Mouse (Mus musculus) NIH3T3 (cell line): ENCODE measurements around the gene Gm27179.
"Not testable (repeated sequence)": the region's sequence is repeated elsewhere in the genome, so short reads cannot be mapped to it uniquely, and the experiment has no call there.

Experiments
- DNase-seq: peaks from one replicate; pipeline ENCODE4 v3.0.0-alpha.2; 2012; ENCODE audit warnings: low read depth

Gene Gm27179

DNA sequence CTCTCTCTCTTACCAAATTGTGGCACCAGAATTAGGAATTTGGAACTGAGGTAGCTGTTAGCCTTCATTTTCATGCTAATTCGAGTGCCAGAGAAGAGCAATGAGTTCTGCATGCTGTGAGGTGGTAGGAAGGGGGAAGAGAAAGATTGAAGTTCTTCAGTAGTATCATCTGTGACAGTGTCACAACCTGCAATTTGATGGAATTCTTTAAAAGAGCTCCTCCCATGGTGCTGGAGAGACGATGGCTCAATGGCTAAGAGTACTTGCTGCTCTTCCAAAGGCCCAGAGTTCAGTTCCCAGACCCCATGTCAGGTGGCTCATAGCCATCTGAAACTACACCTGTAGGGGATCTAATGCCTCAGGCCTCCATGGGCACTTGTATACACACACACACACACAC is at the start of gene Gm27179:
Gm27179 (minus strand) TSS at position 101 of the 400 bp plus-strand sequence.
- not testable (repeated sequence) for DNase-seq

DNA sequence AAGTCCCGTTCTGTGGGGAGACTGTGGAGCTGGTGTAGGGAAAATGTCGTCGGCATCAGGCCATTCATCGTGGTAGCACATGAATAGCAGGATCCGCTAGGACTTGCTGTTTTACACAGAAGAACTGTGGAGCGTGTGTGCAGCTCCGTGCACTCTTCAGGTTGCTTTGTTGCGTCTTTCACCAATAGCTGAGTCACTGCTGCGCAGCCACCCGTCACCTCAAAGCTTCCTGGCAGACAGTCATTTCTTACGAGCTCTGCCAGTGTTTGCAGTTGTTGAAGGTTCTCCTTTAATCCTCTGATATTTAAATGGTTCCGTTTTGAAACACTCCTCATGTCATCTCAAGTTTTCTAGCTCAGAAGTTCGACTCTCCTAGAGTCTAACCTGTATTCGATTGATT is 45.2 kb upstream of the Gm27179 start:
- DNase-seq = not testable (repeated sequence)

DNA sequence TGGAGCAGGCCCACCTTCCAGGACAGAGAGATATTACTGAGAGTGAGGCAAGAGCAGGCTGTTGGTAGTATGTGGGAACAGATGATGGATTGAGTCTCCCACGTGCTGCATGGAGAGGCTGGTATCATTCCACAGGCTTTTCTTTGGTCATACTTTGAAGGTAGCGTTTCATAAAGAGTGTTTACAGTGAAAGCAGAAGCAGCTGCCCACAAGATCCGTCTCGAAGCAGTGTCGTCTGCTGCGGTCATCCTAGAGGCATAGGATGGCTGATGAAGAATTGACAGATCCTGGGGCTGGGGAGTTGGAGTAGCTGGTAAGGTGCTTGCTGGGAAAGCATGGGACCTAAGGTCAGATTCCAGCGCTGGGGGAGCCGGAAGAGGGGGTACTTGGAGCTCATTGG is 44.5 kb upstream of the Gm27179 start:
- not testable (repeated sequence) for DNase-seq

DNA sequence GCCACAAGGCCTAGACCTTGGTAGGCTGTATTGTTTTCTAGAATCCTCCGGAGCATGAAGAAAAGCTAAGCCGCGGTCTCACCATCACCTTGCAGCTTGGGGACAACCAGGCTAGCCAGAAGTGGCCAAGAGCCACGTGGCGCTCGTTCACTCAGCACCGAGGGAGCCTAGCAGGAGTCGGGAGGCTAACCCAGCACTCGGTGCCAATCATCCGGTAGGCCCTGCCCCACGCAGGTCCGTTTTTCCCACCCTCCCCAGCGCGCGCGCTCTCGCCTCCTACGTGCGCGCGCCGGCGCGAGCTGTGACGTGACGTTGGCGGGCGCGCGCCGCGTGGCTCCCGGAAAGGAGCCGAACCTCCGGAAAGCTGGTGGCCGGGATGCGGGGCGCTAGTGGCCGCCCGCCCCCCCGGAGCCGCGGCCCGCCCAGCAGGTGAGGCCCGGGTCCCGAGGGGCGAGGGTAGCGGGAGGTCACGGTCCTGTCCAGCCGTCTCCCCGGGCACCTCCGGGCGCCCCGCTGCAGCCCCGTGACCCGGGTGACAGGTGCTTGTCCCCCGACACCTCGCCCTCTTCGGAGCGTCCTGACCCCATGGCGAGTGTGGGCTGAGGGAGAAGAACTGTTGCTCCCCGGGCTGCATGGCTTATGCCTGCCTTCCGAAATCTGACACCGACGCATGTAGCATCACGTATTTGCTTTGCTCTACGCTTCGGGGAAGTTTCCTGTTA is 42.9 kb upstream of the Gm27179 start, which contains the start of gene Entpd4b:
Entpd4b (plus strand) TSS at position 315 of the 722 bp plus-strand sequence.
- not testable (repeated sequence) for DNase-seq

DNA sequence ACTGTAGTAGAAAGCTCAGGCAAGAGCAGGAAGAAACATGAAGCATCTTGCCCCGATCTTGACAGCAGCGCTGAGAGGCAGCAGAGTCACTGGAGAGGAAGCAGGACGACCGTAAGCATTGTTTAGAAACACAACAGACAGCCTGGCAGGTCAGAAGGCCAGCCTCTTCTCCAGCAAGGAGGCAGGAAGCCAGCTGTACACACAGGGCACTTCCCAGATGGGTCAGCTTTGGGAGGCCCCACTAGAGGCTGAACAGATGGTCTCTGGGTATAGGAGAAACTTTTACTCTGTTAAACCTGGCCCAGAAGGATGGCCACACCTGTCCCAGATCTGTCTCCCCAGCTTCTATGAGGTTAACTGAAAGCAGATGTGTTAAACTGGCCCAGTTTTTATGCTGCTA is 35.0 kb upstream of the Gm27179 start:
- DNase-seq = not testable (repeated sequence)

DNA sequence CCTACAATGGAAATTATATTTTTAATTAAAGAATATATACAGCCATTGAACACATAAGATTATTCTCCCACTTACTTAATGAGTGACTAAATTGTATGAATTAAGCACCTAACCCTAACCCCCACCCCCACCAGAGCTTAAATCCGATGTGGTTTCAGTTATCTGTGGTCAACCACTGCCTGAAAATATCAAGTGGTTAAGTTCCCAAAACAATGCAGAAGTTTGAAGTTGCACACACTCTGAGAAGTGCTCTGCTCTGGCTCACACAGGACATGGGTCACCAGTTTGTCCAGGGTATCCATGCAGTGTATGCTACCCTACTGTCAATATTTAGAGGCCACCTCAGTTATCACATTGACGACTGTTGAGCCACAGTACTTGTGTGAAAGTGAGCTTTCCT is 32.7 kb upstream of the Gm27179 start:
- not testable (repeated sequence) for DNase-seq

DNA sequence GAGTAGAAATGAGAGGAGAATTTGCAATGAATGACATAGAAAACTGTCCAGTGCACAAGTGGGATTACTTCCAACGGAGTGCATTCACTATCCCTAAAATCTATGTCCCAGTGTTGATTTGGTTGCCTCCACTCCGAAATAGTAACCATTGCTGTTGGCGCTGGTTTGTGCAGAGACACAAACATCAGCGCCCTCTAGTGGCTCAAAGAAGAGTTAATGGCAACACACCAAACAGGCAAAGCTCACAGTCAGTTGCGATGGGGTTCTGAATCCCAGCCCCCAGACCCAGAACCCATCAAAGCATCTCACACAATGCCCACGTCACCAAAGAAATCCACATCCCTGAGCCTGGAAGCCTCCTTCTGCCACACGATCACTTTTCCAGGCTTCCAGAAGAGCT is 31.7 kb upstream of the Gm27179 start:
- DNase-seq = not testable (repeated sequence)

DNA sequence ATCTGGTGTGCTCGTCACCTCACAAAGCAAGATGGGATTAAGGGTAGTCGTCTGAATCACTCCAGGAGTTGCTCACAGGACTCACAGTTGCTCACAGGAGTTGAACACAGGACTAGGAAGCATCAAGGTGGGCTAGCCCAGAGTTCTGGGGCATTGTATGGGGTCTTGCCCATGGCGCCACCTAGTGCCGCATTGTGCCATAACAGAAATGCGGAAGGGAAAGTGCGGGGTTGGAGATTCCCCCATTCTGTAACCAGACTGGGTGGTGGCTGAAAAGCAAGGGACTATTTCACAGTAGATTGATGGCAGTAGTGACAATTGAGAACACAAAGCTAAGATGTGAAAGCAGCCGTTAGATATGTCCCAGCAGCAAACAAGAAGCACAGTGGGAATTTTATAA is 30.3 kb upstream of the Gm27179 start:
- DNase-seq = not testable (repeated sequence)

DNA sequence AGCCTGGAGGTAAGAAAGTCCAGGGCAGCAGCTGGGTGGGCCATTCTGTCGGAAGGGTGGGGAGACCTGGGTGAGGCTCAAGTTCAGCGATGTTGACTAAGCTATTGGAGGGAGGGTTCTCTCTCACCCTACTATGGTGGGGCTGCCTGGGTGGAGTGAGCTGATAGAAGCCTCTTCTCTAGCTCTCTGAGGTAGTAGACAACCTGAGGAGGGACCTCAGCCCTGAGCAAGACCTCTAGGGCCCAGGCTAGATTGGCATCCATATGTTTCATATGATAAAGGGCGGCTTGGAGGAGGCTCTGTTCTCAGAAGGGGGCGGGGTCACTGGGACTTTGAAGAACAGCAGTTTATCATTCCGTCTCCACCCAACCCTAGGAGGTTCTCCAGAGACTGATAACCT is 27.8 kb upstream of the Gm27179 start:
- not testable (repeated sequence) for DNase-seq

DNA sequence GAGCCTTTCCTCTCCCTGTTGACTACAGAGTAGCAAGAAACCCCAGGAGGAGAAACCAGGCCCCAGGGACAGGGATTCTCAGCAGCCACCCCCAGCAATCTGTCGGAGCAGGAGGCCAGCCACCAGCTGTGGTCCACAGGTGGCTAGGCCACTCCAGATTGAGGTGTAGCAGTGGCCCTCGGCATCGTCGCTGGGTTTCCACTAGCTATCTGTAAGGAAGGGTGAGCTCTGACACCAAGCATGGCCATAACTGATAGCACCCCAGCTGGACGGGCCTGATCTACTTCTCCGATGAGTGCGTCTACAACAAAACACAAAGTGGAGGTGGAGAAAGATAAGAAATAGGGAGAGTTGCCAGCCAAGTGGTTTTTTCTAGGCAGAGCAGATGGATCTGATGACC is 24.2 kb upstream of the Gm27179 start:
- not testable (repeated sequence) for DNase-seq

DNA sequence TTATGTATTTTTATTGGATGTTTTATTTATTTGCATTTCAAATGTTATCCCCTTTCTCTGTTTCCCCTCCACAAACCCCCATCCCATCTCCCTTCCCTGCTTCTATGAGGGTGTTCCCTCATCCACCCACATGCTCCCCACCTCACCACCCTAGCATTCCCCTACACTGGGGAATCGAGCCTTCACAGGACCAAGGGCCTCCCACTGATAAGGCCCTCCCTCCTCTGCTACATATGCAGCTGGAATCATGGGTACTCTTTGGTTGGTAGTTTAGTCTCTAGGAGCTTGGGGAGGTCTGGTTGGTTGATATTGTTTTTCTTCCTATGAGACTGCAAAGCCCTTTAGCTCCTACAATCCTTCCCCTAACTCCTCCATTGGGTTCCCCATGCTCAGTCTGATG is 13.9 kb upstream of the Gm27179 start:
- DNase-seq = not testable (repeated sequence)

DNA sequence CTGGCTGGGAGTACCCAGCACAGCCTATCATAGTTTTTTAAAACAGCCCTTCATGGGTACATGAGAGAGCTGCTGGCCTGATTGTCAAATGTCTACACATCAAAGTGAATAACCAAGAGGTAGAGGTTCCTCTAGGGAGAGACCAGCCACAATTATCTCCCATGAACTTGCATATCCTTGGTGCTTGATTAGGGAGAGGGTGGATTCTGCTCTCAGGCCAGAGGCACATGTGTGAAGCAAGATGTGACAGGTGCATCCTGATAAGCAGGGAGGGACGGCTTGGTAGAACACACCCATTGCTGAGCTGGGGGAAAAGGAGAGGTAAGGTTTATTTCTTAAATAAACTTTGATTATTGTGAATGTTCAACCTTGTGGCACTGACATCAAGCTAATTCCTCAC is 10.7 kb upstream of the Gm27179 start:
- not testable (repeated sequence) for DNase-seq

DNA sequence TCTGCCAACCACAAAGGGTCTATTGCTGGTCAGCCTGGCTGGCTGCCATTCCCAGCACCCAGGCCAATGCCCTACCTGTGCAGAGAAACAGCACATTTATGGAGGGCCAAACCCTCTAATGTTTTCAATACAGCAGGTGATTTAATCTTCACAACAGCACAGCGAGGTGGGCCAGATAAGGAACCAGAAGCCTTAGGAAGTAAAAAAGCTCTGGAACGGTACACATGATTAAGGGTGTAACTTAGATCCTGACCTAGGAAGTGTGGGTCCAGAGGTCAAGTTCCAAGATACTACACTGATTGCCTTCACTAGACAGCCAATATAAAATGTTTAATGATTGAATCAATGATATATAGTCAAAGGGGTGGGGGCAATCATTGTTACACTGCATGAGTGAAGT is 8.5 kb upstream of the Gm27179 start:
- not testable (repeated sequence) for DNase-seq

DNA sequence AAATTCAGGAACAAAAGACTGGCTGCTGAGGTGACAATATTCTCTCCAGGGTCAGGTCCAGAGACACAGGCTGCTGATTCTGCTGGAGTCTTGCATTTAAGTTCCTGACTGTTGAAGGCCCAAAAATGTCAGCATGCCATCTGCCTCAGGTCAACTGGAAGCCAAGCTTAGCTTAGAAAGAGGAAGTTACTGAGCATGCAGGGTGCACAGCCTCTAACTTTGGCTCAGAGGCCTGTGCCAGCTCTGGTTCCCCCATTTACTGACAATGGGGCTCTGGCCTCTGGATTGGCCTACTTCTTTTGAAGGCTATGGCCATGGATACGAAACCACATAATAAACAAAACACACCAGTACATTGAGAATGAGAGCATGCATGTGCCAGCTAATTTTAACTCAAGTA is 5.3 kb downstream of the Gm27179 start:
- not testable (repeated sequence) for DNase-seq

DNA sequence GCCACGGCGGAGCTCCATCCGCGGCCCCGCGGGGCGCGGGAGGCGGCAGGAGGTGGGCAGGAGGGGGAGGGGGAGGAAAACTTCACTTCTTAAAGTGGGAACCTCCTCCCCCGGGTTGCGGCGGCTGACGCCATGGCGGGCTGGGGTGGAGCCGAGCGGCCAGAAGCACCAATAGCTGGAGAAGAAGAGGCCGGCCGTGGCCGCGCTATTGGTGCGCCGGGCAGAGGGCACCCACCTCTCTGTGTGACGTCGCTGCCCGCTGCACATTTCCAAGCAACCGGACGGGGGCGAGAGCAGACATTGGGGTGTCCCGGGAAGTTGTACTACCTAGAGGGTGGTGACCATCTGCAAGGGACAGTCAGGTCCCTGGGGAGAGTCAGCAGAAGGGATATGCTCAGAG is 9.2 kb downstream of the Gm27179 start, which contains the start of gene Gm16867:
Gm16867 (minus strand) TSS at position 189 of the 400 bp plus-strand sequence.
- not testable (repeated sequence) for DNase-seq

DNA sequence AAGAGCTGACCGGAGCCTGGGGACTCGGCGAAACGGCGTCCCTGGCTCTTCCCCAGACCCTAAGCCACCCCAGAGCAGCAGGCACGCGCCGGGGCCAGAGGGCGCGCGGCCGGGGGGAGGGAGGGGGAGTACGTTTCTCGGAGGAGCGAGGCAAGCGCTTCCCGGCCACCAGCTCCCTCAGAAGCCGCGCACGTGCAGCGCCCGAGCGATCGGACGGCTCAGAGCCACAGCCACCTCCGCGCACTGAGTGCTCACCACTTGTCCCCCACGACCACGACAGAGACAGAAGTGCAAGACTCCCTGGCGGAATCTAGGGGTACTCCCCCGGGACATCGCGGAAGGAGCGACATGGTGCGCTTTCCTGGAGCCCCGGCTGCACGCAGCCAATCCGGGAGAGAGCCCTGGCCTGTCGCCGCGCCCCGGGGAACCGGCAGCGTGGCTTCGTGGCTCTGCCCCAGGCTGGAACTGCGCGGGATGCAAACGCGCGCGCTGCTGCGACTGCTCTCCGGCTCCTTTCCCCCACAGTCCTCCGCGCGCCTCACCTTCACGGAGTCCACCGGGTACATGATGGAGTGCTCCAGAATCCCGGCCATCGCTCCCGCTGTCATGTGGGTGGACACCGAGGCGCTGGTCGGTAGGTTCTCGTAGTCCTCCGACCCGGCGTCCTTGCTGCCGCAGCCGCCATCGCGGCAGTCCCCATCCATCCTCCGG is 9.8 kb downstream of the Gm27179 start:
- DNase-seq = not testable (repeated sequence)

DNA sequence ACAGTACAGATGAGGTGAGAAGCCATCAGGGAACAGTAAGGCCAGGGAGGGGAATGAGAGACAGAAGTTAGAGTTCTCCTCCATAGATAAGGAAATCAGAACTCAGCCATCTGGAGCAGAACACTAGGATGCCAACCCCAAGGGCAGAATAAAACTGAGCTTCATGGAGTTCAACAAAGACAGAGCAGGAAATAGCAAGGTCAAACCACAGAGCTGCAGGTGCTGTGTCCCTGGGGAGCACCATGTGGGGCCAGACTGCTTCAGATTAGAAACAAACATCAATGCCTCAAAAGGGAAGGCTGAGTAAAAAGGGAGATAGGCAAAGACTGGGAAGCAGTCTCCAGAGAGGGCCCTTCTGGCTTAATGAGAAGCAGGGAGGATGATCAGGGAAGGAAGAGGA is 16.1 kb downstream of the Gm27179 start:
- not testable (repeated sequence) for DNase-seq

DNA sequence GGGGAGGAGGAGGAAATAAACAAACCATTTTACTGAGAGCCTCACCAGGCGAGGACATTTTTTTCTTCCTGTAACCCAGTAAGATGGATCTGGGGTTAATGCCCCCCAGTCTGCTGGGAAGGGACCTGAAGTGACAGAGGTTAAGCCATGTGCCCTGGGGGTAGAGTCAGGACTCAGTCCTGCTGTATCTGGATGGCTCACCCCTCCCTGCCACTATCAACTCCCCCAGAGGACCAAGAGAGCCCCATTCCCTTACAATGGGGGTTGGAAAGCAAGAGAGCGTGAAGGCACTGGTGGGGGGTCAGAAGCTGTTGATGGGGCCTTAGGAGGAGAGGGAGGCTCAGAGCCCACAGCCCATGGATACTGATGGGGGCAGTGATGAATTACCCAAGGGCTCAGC is 17.4 kb downstream of the Gm27179 start:
- DNase-seq = not testable (repeated sequence)

DNA sequence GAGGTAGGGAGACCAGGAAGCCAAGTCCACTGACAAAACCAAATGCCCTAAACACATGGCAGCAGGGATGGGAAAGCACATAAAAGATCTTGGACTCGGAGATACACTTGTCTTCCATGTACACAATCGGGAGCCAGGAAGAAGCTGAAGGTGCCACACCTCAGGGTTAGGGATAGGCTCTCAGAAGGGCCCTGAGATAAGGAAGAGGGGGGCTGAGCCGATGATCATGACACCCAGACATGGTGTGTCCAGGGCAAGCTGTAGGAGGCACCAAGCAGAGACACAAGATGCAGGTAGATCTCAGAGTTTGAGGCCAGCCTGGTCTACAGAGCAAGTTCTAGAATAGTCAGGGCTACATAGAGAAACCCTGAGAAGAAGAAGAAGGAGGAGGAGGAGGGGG is 17.8 kb downstream of the Gm27179 start:
- not testable (repeated sequence) for DNase-seq

DNA sequence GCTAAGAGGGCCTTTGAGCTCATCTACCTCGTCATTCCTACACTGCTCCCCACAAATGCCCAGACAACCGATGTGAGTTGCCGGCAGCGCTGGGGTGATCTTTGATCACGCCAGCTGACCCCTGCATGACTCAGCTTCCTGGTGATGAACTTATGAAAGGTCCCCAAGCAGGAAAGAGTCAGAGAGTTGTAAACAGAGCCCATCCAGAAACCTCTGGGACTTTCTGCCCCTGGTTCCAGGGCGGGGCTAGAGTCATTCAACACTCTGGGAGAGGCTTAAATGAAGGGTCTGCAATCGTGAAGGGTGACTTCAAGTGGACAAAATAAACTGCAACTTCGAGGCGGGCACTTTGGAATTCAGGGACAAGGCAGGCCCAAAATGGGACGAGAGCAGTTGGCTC is 24.3 kb downstream of the Gm27179 start:
- not testable (repeated sequence) for DNase-seq

DNA sequence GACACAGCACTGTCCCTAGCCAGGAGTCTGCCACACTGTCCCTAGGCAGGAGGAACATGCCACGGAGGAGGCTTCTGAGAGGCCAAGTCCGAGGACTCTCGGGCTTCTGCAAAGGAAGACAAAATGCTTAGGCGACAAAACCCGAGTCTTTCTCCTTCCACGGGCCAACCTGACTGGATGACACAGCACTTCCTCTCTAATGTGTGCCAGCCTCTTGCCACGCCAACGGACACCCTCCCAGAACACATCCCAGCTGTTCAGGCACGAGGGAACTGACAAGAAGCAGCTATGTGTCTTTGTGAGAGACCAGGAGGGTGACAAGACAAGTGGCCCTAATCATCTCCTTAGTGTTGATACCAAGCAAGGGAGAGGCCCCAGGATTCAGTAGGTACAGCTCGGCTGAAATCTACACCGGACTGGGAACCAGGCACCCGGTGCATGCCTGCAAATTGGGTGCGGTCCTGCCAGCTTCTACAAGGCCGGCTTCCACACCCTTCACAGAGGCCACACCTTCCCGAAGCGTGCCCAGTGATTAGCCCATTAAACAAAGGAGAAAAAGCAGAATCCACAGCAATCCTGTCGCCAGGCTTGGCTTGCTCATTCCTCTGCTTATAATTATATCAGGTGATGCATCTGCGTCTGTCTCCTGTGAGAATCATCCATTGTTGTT is 26.7 kb downstream of the Gm27179 start:
- not testable (repeated sequence) for DNase-seq

DNA sequence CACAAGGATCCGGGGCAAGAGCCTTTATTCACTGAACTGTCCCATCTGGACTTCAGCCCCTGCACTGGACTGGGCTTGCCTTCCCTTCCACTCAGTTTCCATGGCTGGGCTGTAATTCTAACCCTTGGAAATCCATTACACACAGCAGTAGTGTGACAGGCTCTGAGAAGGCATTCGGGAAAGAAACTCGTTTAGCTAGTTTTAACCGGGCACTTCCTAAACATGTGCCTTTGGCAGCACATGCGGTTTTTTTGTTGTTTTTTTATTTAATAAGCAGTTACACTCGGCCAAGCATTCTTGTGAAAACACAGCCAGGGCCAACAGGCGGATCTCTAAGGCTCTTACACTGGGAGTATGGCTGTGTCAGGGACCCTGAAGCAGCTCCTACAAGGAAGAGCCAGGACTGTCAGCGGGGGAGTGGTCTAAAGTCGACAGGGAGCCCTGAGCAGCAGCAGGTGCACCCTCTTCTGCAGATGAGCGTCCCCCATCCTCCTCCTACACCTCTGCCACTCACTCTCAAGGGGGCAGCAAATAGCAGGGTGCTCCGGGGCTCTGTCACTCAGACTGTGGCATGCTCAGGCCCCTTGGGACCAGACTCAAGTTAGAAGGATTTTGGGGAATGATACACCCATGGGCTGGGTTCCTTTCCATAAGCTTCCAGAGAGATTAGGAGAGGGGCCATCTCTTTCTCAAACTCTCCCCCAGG is 38.3 kb downstream of the Gm27179 start:
- DNase-seq = not testable (repeated sequence)
